Mouse (Mus musculus): Measurements from ENCODE around the gene Uso1. TPM values are rescaled to one million over a fixed set of nuclear protein-coding genes. Genes with fewer than 3 reads are reported as not detected.

Uso1 gene
- polyA plus RNA-seq, 2 experiments, result 14.3 to 18.6 TPM

GRCm38 (mm10) chr5:92127141-92127625 is 10.6 kb upstream of the Uso1 start:
- Histone ChIP-seq H3K27me3 (ENCODE audit: control insufficient read depth, insufficient read depth, low read length) (no peaks in the 10 kb centered on the region), H3K4me3 (ENCODE audit: insufficient read depth in 1 of 2, low read depth in 2 of 2, low read length in 2 of 2) (peak overlapping the region; percentile 65 to 71), H3K9ac (replicated peaks) (peak overlapping the region; percentile 76), H3K4me1 (replicated peaks; ENCODE audit: control insufficient read depth in 2 of 2, insufficient read depth in 2 of 2, low read length in 1 of 2) (peaks cover 26 to 35% of the 10 kb centered on the region in 2 experiments), H3K27ac (peak overlapping the region; percentile 91), H3K9me3 (ENCODE audit: control insufficient read depth, low read length) (no peaks in the 10 kb centered on the region), H3K4me2 (ENCODE audit: low read depth) (peak overlapping the region; percentile 85), H3K36me3 (replicated peaks; ENCODE audit: control insufficient read depth, insufficient read depth, low read depth) (peaks cover 9% of the 10 kb centered on the region)
- no peak for TF ChIP-seq CTCF (IDR thresholded peaks at IDR 0.05; ENCODE audit: low read depth)
- TF ChIP-seq EP300 (IDR thresholded peaks at IDR 0.05; ENCODE audit: low read depth), result peak; percentile 48; the same call in 1 of the 2 replicates
- ATAC-seq (ENCODE audit: insufficient read depth), result peak; percentile 82
- 25% methylated on average over 9 of the region's 9 CpGs for WGBS (ENCODE audit: insufficient replicate concordance)
- peak; percentile 71 to 77 (median 73) for DNase-seq (ENCODE audit: low read depth in 3 of 3, low spot score in 3 of 3)

- Histone ChIP-seq H3K4me2 (ENCODE audit: low read depth) (peak overlapping the region; percentile 85), H3K27ac (peak overlapping the region; percentile 91), H3K9ac (replicated peaks) (peak overlapping the region; percentile 76), H3K4me3 (ENCODE audit: insufficient read depth in 1 of 2, low read depth in 2 of 2, low read length in 2 of 2) (peak overlapping the region; percentile 65 to 71), H3K4me1 (replicated peaks; ENCODE audit: control insufficient read depth in 2 of 2, insufficient read depth in 2 of 2, low read length in 1 of 2) (peaks cover 26 to 37% of the 10 kb centered on the region in 2 experiments), H3K9me3 (ENCODE audit: control insufficient read depth, low read length) (no peaks in the 10 kb centered on the region), H3K27me3 (ENCODE audit: control insufficient read depth, insufficient read depth, low read length) (no peaks in the 10 kb centered on the region), H3K36me3 (replicated peaks; ENCODE audit: control insufficient read depth, insufficient read depth, low read depth) (peaks cover 9% of the 10 kb centered on the region)
- DNase-seq (ENCODE audit: low read depth in 3 of 3, low spot score in 3 of 3), result no peak
- 76% methylated on average over 10 of the region's 10 CpGs for WGBS (ENCODE audit: insufficient replicate concordance)
- no peak for ATAC-seq (ENCODE audit: insufficient read depth)
- TF ChIP-seq EP300 (IDR thresholded peaks at IDR 0.05; ENCODE audit: low read depth) (no peak), CTCF (IDR thresholded peaks at IDR 0.05; ENCODE audit: low read depth) (no peak)
Measured at GRCm38 (mm10) chr5:92127751-92128150, 10.0 kb upstream of the Uso1 start.

- H3K4me1 ChIP-seq (replicated peaks; ENCODE audit: control insufficient read depth in 2 of 2, insufficient read depth in 2 of 2, low read length in 1 of 2), result peaks cover 31 to 43% of the 10 kb centered on the region in 2 experiments
- H3K27me3 ChIP-seq (ENCODE audit: control insufficient read depth, insufficient read depth, low read length), result no peaks in the 10 kb centered on the region
- WGBS (ENCODE audit: insufficient replicate concordance), result 13% methylated on average over 8 of the region's 8 CpGs
- peak; percentile 27; the same call in 1 of the 2 replicates for TF ChIP-seq EP300 (IDR thresholded peaks at IDR 0.05; ENCODE audit: low read depth)
- TF ChIP-seq CTCF (IDR thresholded peaks at IDR 0.05; ENCODE audit: low read depth), result no peak
- no peaks in the 10 kb centered on the region for H3K9me3 ChIP-seq (ENCODE audit: control insufficient read depth, low read length)
- peak; percentile 86 for ATAC-seq (ENCODE audit: insufficient read depth)
- peaks cover 9% of the 10 kb centered on the region for H3K36me3 ChIP-seq (replicated peaks; ENCODE audit: control insufficient read depth, insufficient read depth, low read depth)
- peak overlapping the region; percentile 76 for H3K9ac ChIP-seq (replicated peaks)
- DNase-seq (ENCODE audit: low read depth in 3 of 3, low spot score in 3 of 3), result peak; percentile 95 to 97 (median 95)
- peak overlapping the region; percentile 85 for H3K4me2 ChIP-seq (ENCODE audit: low read depth)
- peak overlapping the region; percentile 65 to 71 for H3K4me3 ChIP-seq (ENCODE audit: insufficient read depth in 1 of 2, low read depth in 2 of 2, low read length in 2 of 2)
- H3K27ac ChIP-seq, result peak overlapping the region; percentile 91
Measured at GRCm38 (mm10) chr5:92128570-92128969, 9.2 kb upstream of the Uso1 start.

- DNase-seq (ENCODE audit: low read depth in 3 of 3, low spot score in 3 of 3) (no peak), ATAC-seq (ENCODE audit: insufficient read depth) (no peak)
- peak overlapping the region; percentile 85 for H3K4me2 ChIP-seq (ENCODE audit: low read depth)
- H3K9me3 ChIP-seq (ENCODE audit: control insufficient read depth, low read length), result no peaks in the 10 kb centered on the region
- peak overlapping the region; percentile 91 for H3K27ac ChIP-seq
- H3K9ac ChIP-seq (replicated peaks), result peak overlapping the region; percentile 73
- TF ChIP-seq EP300 (IDR thresholded peaks at IDR 0.05; ENCODE audit: low read depth) (no peak), CTCF (IDR thresholded peaks at IDR 0.05; ENCODE audit: low read depth) (no peak)
- peak overlapping the region; percentile 22 to 65 for H3K4me3 ChIP-seq (ENCODE audit: insufficient read depth in 1 of 2, low read depth in 2 of 2, low read length in 2 of 2)
- 31% methylated on average over 1 of the region's 1 CpGs for WGBS (ENCODE audit: insufficient replicate concordance)
- peaks cover 32 to 44% of the 10 kb centered on the region in 2 experiments for H3K4me1 ChIP-seq (replicated peaks; ENCODE audit: control insufficient read depth in 2 of 2, insufficient read depth in 2 of 2, low read length in 1 of 2)
- H3K27me3 ChIP-seq (ENCODE audit: control insufficient read depth, insufficient read depth, low read length), result no peaks in the 10 kb centered on the region
- H3K36me3 ChIP-seq (replicated peaks; ENCODE audit: control insufficient read depth, insufficient read depth, low read depth), result peaks cover 9% of the 10 kb centered on the region
Measured at GRCm38 (mm10) chr5:92129321-92129768, 8.4 kb upstream of the Uso1 start.

GRCm38 (mm10) chr5:92130040-92130682 is 7.6 kb upstream of the Uso1 start:
- Histone ChIP-seq H3K9me3 (ENCODE audit: control insufficient read depth, low read length) (no peaks in the 10 kb centered on the region), H3K4me1 (replicated peaks; ENCODE audit: control insufficient read depth in 2 of 2, insufficient read depth in 2 of 2, low read length in 1 of 2) (peaks cover 32 to 44% of the 10 kb centered on the region in 2 experiments), H3K9ac (replicated peaks) (no peak overlapping the region), H3K27me3 (ENCODE audit: control insufficient read depth, insufficient read depth, low read length) (no peaks in the 10 kb centered on the region), H3K36me3 (replicated peaks; ENCODE audit: control insufficient read depth, insufficient read depth, low read depth) (peaks cover 9% of the 10 kb centered on the region), H3K27ac (no peak overlapping the region), H3K4me2 (ENCODE audit: low read depth) (peak overlapping the region; percentile 85; the same call in 1 of the 2 replicates), H3K4me3 (ENCODE audit: insufficient read depth in 1 of 2, low read depth in 2 of 2, low read length in 2 of 2) (no peak overlapping the region)
- WGBS (ENCODE audit: insufficient replicate concordance), result 85% methylated on average over 6 of the region's 6 CpGs
- TF ChIP-seq CTCF (IDR thresholded peaks at IDR 0.05; ENCODE audit: low read depth) (peak; percentile 42), EP300 (IDR thresholded peaks at IDR 0.05; ENCODE audit: low read depth) (no peak)
- DNase-seq (ENCODE audit: low read depth in 3 of 3, low spot score in 3 of 3) (no peak), ATAC-seq (ENCODE audit: insufficient read depth) (no peak)
